Mouse (Mus musculus): Measurements from ENCODE around the gene Rbm19.
A peak's percentile ranks its signal among the peaks of the same experiment; 100 is the strongest.
"Not testable (repeated sequence)": the region's sequence is repeated elsewhere in the genome, so short reads cannot be mapped to it uniquely, and the experiment has no call there.

The Rbm19 gene

DNA sequence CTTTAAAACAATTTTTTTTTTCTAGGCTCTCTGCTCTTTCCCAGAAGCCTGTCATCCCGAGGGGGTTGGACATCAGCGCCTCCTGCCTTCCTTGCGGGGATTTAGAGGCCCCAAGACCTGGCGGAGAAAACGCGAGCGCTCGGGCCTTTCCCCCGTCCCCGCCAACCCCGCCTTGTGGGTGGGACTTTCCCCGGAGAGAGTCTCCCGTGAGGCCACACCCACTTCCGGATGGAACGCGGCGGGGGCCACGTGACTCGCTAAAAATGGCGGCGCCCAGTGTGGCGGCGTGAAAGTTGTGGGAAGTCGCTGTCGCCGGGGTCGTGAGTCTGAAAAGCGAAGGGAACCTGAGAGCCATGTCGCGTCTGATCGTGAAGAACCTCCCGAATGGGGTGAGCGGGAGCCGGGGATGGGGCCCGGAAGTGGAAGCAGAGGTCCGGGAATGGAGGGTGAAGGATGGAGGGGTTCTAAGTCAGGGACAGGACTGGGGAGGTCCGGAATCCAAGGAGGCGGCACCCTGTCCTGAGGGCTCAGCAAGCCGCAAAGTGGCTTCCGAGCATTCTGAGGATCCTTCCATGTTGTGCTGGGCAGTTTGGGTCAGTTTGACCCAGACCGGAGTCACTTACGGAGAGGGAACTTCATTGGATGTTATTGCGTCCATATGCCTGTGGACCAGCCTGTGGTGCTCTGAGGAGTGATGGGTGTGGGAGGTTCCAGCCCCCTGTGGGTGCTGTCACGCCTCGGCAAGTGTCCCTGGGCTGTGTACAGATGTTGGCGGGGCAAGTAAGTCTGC is at the start of gene Rbm19:
Gene Rbm19, plus strand, starts transcription at position 205 of the 790 bp plus-strand sequence.
- DNase-seq (ENCODE audit: low read depth in 2 of 2, low spot score in 2 of 2), result peak; percentile 89 to 93

DNA sequence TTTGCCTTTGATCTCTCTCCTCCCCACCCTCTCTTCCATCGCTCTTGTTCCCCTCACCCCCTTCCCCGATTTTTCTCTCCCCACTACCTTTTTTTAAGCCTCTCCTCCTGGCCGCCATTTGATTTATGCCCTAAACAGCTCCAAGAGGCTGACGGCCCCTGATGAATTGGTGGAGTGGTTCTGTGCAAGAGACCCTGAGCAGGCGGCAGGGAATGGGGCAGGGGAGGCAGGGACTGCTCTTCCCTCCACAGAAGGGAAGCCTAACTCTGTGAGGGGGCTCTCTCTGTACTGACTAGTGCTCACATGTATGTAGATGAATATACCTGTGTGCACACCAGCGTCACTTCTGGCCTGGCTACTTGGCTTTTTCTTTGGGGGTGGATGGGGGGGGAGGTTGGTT is 49.0 kb upstream of the Rbm19 start:
- DNase-seq (ENCODE audit: low read depth in 2 of 2, low spot score in 2 of 2), result no peak

DNA sequence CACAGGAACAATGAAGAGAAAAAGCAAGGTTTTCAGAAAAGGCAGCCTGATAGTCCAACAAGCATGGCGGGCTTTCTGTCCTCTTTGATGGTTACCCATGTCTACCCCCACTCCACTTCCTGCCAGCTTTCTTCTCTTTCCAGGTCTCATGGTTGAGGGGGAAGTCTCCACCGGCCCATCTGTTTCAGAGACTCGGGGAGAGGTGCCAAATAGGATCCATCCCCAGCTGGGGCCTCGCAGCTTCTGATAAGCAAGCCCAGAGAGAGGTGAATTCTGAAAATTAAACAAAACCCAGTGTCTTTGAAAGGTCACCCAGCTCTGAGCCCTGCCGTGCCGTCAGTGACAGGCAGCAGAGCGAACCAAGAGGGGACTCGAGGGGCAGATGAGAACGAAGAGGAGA is 42.2 kb upstream of the Rbm19 start:
- DNase-seq (ENCODE audit: low read depth in 2 of 2, low spot score in 2 of 2), result no peak

DNA sequence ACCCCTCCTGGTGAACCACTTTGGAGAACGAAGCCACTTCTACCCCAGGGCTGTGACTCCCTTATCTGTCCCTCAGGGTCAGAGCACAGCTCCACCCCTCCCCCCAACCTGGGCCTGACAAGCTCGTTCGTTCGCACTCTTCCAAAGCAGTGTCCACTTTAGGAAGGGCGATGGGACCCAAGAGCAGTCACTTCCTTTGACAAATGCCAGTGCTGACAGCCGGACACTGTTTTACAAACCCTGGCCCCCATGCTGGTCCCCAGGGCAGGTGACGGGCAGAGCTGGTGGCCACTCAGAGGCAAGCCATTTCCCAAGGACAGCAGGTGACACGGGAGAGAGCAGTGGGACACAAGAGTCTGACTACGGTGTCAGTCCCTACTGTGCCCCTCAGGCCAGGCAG is 36.2 kb upstream of the Rbm19 start:
- no peak for DNase-seq (ENCODE audit: low read depth in 2 of 2, low spot score in 2 of 2)

DNA sequence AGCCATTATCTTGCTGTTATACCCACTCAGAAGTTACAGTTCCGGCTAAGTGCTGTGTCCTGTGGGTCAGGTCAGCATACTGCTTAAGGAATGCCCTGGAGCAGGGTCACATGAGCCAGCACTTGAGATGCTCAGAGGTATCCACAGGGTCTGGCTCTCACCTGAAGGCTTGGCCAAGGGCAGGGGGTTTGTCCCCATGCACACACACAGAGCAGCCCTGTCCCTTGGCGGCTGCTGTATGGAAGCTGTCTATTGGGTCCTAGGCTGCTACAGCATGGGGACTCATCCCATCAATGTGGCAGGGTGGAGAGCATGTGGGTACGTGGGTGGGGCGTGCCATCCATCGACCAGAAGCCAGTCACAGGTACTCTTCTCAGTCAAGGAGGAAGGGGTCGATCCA is 35.8 kb upstream of the Rbm19 start:
- no peak for DNase-seq (ENCODE audit: low read depth in 2 of 2, low spot score in 2 of 2)

DNA sequence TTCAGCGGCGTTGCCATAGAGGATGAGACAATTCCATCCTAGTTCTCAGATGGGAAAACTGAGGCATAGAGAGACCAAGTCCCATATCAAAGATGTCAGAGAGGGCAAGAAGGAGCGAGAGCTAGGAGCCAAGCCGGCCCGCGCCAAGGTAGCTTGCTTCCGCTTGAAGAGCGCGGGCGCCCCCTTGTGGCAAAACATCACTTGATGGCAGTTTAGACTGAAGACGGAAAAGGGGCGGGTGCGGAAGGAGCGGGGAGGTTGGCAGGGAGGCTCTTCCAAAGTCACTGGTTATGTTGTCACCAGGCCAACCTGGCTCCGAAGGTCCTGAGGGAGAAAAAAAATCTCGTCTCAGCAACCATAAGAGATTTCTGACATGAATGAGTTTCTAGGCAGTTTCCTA is 27.7 kb upstream of the Rbm19 start:
- peak; percentile 74 to 85 for DNase-seq (ENCODE audit: low read depth in 2 of 2, low spot score in 2 of 2)

DNA sequence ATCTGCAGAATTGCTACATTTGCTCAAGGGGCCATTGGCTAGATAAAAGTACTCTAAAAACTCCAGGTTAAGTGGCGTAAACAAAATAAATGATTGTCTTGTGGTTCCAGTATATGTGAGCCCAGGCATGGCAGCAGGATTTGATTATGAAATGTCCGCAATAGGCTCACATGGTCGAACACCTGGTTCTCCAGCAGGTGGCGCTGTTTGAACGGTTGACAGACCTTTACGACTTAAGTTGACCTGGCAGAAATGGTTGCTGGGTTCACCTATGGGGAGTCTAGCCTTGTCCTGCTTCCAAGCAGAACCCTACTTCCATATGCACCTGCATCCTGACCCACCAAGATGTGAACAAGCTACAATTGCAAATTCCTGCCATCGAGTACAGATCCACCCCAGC is 21.7 kb upstream of the Rbm19 start:
- peak; percentile 45 to 55 for DNase-seq (ENCODE audit: low read depth in 2 of 2, low spot score in 2 of 2)

DNA sequence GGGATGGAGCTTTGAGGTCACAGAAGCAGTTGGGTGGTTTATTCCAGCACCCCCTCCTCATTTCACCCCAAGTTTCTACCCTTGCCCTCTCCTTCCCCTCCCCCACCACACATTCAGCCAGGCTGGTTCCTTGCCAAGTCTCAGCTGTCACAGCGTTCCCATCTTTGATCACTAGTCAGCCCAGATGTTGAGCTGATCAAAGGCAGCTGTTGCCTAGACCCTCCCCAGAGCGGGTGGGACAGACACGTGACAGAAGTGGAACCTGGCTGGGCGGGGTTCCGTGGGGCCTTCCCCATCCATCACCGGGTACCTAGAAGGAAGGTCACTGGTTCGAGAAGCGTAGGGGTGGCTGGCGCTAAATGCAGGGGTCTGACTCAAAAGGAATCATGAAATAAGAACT is 19.2 kb upstream of the Rbm19 start:
- no peak for DNase-seq (ENCODE audit: low read depth in 2 of 2, low spot score in 2 of 2)

DNA sequence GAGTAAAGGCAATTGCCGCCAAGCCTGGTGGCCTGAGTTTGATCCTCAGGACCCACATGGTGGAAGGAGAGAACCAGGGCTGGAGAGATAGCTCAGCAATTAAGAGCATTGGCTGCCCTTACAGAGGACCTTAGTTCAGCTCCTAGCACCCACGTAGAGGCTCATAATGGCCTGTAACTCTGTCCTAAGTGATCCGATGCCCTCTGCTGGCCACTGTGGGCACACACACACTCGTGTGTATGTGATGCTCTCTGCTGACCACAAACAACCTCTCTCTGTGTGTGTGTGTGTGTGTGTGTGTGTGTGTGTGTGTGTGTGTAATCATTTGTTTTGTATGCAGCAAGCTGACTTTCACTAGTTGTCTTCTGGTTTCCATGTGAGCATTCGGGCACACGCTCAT is 15.5 kb upstream of the Rbm19 start:
- DNase-seq (ENCODE audit: low read depth in 2 of 2, low spot score in 2 of 2), result no peak

DNA sequence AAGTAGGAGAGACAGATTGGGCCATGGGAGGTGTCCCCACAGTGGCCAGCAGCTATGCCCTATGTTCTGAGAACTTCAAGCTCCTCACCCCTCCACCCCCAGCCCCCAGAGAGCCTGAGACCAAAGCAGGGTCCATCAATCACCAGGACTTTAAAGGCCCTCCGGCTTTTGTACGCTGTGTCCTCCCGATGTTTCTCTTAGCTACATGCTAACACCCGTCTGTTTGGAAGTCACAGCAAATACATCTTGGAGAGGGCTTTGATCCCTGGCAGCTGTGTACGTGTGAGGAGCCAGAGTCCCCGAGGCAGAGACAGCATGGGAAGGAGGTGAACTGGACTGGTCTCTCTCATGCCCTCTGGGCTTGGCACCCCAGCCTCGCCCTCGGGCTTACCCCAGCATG is 14.2 kb upstream of the Rbm19 start:
- DNase-seq (ENCODE audit: low read depth in 2 of 2, low spot score in 2 of 2), result no peak

DNA sequence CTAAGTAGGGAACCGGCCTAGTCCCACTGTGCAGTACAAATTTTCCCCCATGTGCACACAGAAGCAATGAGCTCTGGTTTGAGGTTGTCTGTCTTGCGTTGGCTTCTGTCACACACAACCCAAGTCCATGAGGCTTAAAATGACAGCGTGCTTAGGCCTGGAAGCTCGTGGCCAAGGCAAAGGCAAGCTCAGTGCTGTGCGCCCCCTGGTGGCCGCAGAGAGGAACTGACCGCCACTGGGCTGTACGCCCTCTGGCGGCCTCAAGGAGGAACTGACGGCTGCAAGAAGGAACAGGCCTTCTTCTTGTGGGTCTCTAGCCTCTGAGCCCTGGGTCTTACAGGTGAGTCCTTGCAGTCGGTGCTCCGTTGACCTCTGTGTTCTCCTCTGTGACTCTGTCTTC is 13.5 kb upstream of the Rbm19 start:
- peak; percentile 56 to 65 for DNase-seq (ENCODE audit: low read depth in 2 of 2, low spot score in 2 of 2)

DNA sequence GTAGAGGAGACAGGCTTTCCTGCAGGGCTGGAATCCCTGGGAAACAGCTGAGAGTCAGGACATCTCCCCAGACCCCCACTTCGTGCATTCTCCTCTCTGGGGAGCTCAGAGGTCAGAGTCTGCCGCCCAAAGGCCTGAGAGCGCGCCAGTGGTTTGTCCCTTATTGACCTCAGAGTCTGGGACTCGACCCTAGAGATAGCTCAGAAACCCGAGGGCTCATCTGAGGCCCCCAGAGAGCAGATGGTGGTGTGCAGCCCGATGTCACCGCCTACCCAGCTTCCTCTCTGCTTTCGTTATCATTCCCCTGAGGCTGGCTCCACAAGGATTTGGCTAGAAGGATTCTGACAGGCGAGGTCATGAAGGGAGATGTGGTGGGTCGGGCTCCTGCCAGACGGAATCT is 12.8 kb upstream of the Rbm19 start:
- no peak for DNase-seq (ENCODE audit: low read depth in 2 of 2, low spot score in 2 of 2)

DNA sequence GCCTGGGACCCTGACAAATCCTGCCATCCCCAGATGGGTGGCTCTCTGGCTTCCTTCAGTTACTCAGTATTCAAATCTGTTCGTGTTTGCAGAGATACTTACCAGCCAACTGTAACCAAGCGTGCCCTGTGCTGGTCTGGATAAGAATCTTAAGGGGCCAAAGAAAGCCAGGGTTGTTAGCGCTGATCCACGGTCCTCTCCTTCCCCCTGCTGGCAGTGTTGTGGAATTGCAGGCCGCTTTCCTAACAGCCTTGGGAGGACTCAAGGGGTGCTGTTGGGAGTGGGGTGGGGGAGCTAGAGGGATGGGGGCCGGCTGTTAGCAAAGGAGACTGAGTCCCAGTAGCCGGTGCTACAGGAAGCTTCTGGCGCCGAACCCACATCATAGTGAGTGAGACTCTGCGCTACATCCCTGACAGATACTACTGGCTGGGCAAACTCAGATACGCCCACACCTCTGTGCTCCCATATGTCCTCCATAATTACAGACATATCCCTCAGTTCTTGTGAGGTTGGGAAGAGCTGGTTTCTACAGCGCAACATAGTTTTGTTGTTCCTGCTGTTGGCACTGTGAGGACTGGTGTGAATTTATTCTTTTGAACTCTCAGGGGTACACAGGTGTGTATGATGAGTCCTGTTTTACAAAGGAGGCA is 9.7 kb upstream of the Rbm19 start:
- peak in 1 of 2 experiments; percentile 43 for DNase-seq (ENCODE audit: low read depth in 2 of 2, low spot score in 2 of 2)

DNA sequence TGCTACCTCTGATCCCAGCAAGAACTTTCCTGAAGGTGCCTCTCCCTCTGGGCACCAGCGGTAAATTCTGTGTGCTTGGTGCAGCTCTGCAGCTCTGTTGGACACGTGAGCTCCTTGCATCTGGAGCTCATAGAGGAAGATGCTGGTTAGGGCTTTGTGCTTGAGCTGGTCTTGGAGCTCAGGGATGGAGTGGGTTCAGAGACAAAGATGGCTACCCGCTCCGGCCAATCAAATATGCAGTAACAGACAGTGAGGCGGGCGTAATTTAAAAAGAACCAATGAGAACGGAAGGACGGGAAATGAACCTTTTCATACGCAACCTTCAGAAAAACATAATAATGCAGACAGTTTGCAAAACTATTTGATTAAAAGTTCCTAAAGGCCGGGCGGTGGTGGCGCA is 1.9 kb upstream of the Rbm19 start:
- DNase-seq (ENCODE audit: low read depth in 2 of 2, low spot score in 2 of 2), result no peak

DNA sequence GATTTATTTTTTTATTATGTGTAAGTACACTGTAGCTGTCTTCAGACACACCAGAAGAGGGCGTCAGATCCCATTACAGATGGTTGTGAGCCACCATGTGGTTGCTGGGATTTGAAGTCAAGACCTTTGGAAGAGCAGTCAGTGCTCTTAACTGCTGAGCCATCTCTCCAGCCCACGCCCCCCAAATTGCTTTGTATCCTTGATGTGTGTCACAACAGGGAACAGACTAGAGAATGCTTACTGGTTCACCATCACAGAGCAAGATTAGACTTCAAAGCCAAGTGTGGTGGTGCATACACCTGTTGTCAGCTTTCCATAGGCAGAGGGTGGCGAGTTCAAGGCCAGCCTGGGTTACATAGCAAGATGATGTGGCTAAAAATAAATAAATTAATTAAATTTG is 896 bp downstream of the Rbm19 start:
- DNase-seq (ENCODE audit: low read depth in 2 of 2, low spot score in 2 of 2), result not testable (repeated sequence)

DNA sequence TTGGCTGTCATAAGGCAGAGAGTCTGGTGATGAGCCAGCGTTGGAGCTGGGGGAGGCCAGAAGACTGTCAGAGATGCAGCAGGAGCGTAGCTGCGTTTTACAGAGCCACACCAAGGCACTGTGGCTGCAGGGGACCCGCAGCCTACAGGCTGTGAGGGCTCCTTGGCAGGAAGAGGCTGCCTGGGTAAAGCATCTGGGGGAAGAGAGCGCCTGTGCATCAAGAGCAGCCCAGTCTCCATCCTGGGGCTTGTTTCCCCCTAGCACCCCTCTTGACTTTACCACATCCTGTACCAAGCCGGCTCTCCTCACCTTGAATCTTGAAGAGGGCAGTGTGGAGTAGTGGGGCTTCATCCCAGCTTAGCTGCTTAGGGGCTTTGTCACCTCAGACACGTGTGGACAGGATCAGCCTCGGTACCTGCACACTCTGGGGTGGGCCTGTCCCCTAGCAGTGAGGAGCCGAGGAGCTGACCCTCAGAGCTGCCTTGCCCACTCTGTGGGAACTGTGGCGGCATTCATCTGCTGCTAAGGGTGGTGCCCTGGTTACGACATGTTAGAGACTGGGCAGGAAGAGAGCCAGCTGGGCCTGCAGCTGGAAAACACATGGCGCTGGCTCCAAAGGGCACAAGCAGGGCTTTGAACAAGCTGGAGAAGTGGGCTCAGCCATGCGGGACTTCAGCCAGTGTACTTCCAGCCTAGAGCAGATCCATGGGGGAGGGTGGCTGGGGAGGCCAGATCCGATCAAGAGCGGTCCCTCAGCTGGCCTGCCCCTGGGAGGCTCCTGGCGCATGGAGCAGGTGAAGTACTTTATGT is 8.8 kb downstream of the Rbm19 start:
- DNase-seq (ENCODE audit: low read depth in 2 of 2, low spot score in 2 of 2), result peak; percentile 42 to 48

DNA sequence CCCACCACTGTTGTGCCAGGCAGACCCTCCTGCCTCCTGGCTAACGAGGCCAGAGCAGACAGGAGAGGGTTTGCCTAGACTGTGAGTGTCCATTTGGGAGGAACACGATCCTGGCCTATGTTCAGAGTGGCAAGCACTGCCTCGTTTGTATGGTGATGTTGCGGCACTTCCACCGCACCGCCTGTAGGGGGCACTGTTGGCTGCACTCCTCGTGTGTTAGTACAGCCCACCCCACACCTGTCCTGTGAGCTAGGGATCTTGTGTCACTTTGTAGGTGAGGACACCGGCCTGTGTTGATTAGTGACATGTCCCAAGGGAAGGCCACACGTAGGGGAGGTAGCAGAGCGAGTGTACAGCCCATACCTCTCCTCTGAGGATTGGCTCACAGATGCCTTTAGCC is 11.4 kb downstream of the Rbm19 start:
- DNase-seq (ENCODE audit: low read depth in 2 of 2, low spot score in 2 of 2), result peak in 1 of 2 experiments; percentile 40

DNA sequence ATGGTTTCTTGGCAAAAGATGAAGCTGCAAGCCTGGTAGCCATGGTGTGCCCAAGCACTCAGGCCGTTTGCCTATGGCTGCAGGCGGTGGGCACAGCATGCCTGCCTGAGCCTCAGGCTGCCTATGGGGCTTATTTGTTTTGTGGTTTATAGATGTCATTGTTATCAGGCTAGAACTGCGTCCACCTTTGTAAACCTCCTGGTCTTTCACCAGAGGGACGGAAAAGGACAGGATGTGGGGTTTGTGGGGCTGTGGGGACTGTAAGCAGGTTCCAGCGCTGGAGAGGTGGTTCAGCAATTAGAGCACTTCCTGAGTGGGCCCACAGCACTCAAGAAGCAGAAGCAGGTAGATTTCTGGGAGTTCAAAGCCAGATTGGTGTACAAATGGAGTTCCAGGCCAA is 12.2 kb downstream of the Rbm19 start:
- no peak for DNase-seq (ENCODE audit: low read depth in 2 of 2, low spot score in 2 of 2)

DNA sequence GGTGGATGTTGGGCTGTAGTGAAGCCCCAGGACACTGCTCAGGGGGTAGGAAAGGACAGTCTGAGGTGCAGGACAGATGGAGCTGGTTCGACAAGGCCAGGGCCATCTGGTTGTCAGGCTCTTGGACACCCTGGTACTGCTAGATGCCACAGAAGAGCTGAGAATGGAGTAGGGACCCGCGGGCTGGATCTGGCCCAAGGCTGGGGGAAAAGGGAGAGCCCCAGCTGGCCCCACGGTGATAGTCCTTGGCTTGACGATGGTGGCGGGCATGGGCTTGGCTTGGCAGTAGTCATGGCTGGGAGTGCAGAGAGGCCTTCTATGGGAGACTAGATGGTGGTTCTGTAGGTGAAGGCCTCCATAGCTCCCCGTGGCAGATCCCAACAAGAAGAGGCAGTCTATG is 12.8 kb downstream of the Rbm19 start:
- no peak for DNase-seq (ENCODE audit: low read depth in 2 of 2, low spot score in 2 of 2)

DNA sequence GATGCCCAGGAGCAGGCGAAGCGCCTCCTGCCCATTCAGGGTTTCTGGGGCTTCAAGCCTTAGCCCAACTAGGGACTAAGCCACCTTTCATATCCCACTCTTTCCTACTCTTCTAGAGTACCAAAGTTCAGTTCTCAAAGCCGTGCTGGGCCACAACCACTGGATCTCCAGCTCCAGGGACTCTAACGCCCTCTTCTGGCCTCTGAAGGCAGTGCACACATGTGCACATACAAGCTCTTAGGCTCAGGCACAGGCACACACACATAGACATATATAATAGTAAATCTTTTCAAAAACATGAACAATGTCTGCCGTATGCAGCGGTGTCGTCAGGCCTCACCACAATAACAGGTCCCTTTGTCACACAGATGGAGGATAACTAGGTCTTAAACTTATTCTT is 13.5 kb downstream of the Rbm19 start:
- no peak for DNase-seq (ENCODE audit: low read depth in 2 of 2, low spot score in 2 of 2)

DNA sequence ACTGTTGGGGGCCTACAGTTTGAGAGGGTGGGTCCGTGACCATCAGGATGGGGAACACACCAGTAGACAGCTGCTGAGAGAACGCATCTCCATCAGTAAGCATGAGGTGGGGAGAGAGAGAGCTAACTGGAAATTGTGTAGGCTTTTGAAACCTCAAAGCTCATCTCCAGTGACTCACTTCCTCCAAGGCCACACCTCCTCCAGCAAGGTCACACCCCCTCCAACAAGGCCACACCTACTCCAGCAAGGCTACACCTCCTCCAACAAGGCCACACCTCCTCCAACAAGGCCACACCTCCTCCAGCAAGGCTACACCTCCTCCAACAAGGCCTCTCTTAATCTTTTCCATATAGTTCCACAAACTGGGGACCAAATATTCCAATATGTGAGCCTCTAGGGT is 13.9 kb downstream of the Rbm19 start:
- peak; percentile 21 to 52 for DNase-seq (ENCODE audit: low read depth in 2 of 2, low spot score in 2 of 2)

DNA sequence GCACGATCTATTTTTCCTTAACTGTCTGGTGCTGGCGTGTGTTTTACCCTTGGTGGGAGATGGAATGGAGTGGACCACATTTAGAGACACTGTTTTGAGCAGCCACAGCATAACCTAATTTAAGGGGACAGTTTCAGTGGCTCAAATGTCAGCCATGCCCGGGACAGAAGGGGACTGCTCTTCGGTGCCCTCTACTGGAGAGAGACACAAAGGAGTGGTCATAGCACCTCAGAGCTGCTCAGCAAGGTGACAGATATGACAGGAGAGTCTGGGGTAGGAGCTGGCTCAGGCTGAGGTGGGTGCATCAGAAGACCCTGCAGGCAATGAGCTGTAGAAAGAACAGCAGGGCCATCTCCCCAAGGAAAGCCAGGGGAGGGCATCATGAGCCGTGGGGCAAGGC is 15.3 kb downstream of the Rbm19 start:
- peak in 1 of 2 experiments; percentile 18 for DNase-seq (ENCODE audit: low read depth in 2 of 2, low spot score in 2 of 2)
